Mouse (Mus musculus) telencephalon, adult 2 months (tissue): ENCODE data around the gene Eif3k.

Experiments used
- DNase-seq: peaks from one replicate; pipeline ENCODE4 v3.0.0-alpha.2; 2011; ENCODE audit warnings: low read depth, low spot score

The Eif3k gene

GRCm38 (mm10) chr7:28959505-28960045, 22.1 kb downstream of the Eif3k start:
- DNase-seq: no peak

- DNase-seq: no peak
These were observed 22.9 kb downstream of the Eif3k start for GRCm38 (mm10) chr7:28958770-28959169.

GRCm38 (mm10) chr7:28957997-28958725, 23.5 kb downstream of the Eif3k start:
- DNase-seq: no peak

GRCm38 (mm10) chr7:28957286-28957685, 24.4 kb downstream of the Eif3k start:
- DNase-seq: no peak

- DNase-seq: no peak
These were observed 25.4 kb downstream of the Eif3k start for GRCm38 (mm10) chr7:28956270-28956669.

- DNase-seq: no peak
These were observed 26.3 kb downstream of the Eif3k start for GRCm38 (mm10) chr7:28955295-28955897.

- no peak for DNase-seq
These were observed 26.9 kb downstream of the Eif3k start for GRCm38 (mm10) chr7:28954773-28955172.

GRCm38 (mm10) chr7:28953476-28954376, 27.9 kb downstream of the Eif3k start:
- DNase-seq: no peak

GRCm38 (mm10) chr7:28952786-28953185, 28.9 kb downstream of the Eif3k start:
- DNase-seq: no peak

GRCm38 (mm10) chr7:28951764-28952163, 29.9 kb downstream of the Eif3k start:
- DNase-seq: no peak

- no peak for DNase-seq
These were observed 31.2 kb downstream of the Eif3k start for GRCm38 (mm10) chr7:28950346-28951037.

GRCm38 (mm10) chr7:28949298-28949697, 32.4 kb downstream of the Eif3k start:
- DNase-seq: no peak

- no peak for DNase-seq
These were observed 32.9 kb downstream of the Eif3k start for GRCm38 (mm10) chr7:28948746-28949145.

GRCm38 (mm10) chr7:28946271-28946610, 35.4 kb downstream of the Eif3k start:
- no peak for DNase-seq

GRCm38 (mm10) chr7:28945416-28946270, 36.0 kb downstream of the Eif3k start:
- DNase-seq: no peak

- DNase-seq: no peak
These were observed 36.8 kb downstream of the Eif3k start for GRCm38 (mm10) chr7:28944756-28945415.

GRCm38 (mm10) chr7:28943451-28944180, 38.0 kb downstream of the Eif3k start:
- DNase-seq: peak; percentile 61

- DNase-seq: no peak
These were observed 40.1 kb downstream of the Eif3k start for GRCm38 (mm10) chr7:28941542-28941941.

GRCm38 (mm10) chr7:28941129-28941528, 40.5 kb downstream of the Eif3k start:
- no peak for DNase-seq
